In genomic region chr6:82971031-82971430, GRCm38 (mm10) we compare ENCODE assay signal across 8 mouse cellular contexts. TPM values are rescaled to one million over a fixed set of nuclear protein-coding genes. Genes with fewer than 3 reads are reported as not detected.
DNase-seq lines count a peak whose midpoint lies in the region; ATAC-seq lines count a peak whose summit lies in the region.
"Had no signal": no experiment of that assay in that cellular context is flagged by ENCODE, and none has a peak within 500 bp of the region (broad histone marks: within the 10 kb centered on the region; RNA-seq: fewer than 3 reads in every experiment).

No protein-coding gene starts in this region.

- H3K4me3 ChIP-seq in forebrain, embryonic 15.5 days = no peak overlapping the region
- H3K4me3 ChIP-seq in hindbrain, embryonic 14.5 days (replicated peaks; ENCODE audit: low read length) = no peak overlapping the region
- H3K4me3 ChIP-seq: myocyte had no signal

- no peaks in the 10 kb centered on the region for H3K4me1 ChIP-seq in forebrain, embryonic 15.5 days
- H3K4me1 ChIP-seq in hindbrain, embryonic 14.5 days (replicated peaks; ENCODE audit: control insufficient read depth, insufficient read depth, low read length) = no peaks in the 10 kb centered on the region

- no peak overlapping the region for H3K4me2 ChIP-seq in forebrain, embryonic 15.5 days (replicated peaks)
- no peak overlapping the region for H3K4me2 ChIP-seq in hindbrain, embryonic 14.5 days (replicated peaks)

- 0 out of 2 replicates have a peak, but pooled peaks cover 7% of the 10 kb centered on the region for H3K27me3 ChIP-seq in forebrain, embryonic 15.5 days
- no peaks in the 10 kb centered on the region; the same call in 1 of the 2 replicates for H3K27me3 ChIP-seq in hindbrain, embryonic 14.5 days (ENCODE audit: control insufficient read depth, insufficient read depth, low read length)

- no peaks in the 10 kb centered on the region for H3K36me3 ChIP-seq in forebrain, embryonic 15.5 days
- no peaks in the 10 kb centered on the region for H3K36me3 ChIP-seq in hindbrain, embryonic 14.5 days (replicated peaks; ENCODE audit: control insufficient read depth, insufficient read depth)

- H3K9me3 ChIP-seq in forebrain, embryonic 15.5 days = no peaks in the 10 kb centered on the region
- H3K9me3 ChIP-seq in hindbrain, embryonic 14.5 days (ENCODE audit: control insufficient read depth, low read length) = no peaks in the 10 kb centered on the region

- DNase-seq in NIH3T3 (ENCODE audit: low read depth) = peak; percentile 91
- DNase-seq in c-Kit-positive CD71-positive TER-119-positive erythroid progenitor cells, embryonic 14.5 days (ENCODE audit: low spot score) = peak; percentile 35
- DNase-seq in hindbrain, embryonic 14.5 days (ENCODE audit: low spot score) = peak; percentile 87
- peak; percentile 22 for DNase-seq in layer of hippocampus, adult 9-11 months
- peak; percentile 69 for DNase-seq in lung, postnatal 14 days
- DNase-seq in retina, embryonic 14.5 days (ENCODE audit: low spot score) = peak; percentile 85

- WGBS in forebrain, embryonic 15.5 days = 15% methylated on average over 5 of the region's 5 CpGs
- WGBS in hindbrain, embryonic 14.5 days = 15% methylated on average over 5 of the region's 5 CpGs

- peak; percentile 87 for ATAC-seq in forebrain, embryonic 15.5 days (replicated peaks)
- ATAC-seq in hindbrain, embryonic 14.5 days (ENCODE audit: low FRiP score) = peak; percentile 77; the same call in 1 of the 2 replicates

- no peak overlapping the region for H3K9ac ChIP-seq in forebrain, embryonic 15.5 days (replicated peaks)
- no peak overlapping the region for H3K9ac ChIP-seq in hindbrain, embryonic 14.5 days

- H3K27ac ChIP-seq in forebrain, embryonic 15.5 days (replicated peaks) = no peak overlapping the region
- H3K27ac ChIP-seq in hindbrain, embryonic 14.5 days = no peak overlapping the region

RNA-seq across cellular contexts. Expression of gene M1ap, which starts 24.3 kb away (rescaled TPM):
- not detected in 2 replicates for polyA plus RNA-seq in forebrain, embryonic 15.5 days (2015; fragmentation: Nextera tagmentation; extraction: Ambion mirVana)
- polyA plus RNA-seq in hindbrain, embryonic 14.5 days (2014; fragmentation: Nextera tagmentation; extraction: Ambion mirVana) = 0.16 TPM in 1 of 2 replicates, not detected in the other

RNA-seq across cellular contexts. Expression of gene Sema4f, which starts 31.5 kb away (rescaled TPM):
- 14.9 and 15.8 TPM in 2 replicates for polyA plus RNA-seq in forebrain, embryonic 15.5 days (2015; fragmentation: Nextera tagmentation; extraction: Ambion mirVana)
- polyA plus RNA-seq in hindbrain, embryonic 14.5 days (2014; fragmentation: Nextera tagmentation; extraction: Ambion mirVana) = 14.0 and 14.4 TPM in 2 replicates

Comparison
In these comparisons a context has a peak if more than half of its experiments do, and no peak if none do; other contexts are left out.
1. DNase-seq: peak in every context shown above with its lines; median percentile 91 in NIH3T3; 87 in hindbrain, embryonic 14.5 days; 85 in retina, embryonic 14.5 days; 69 in lung, postnatal 14 days; 35 in c-Kit-positive CD71-positive TER-119-positive erythroid progenitor cells, embryonic 14.5 days; 22 in layer of hippocampus, adult 9-11 months.